Mouse (Mus musculus) testis, adult 2 months (tissue): Measurements from ENCODE around the gene Dohh. TPM values are rescaled to one million over a fixed set of nuclear protein-coding genes. Genes with fewer than 3 reads are reported as not detected.

Experiments used
- H3K27ac ChIP-seq: fragments of 200-500 bp; 2 replicates; pipeline ENCODE4 v1.5.1; 2012; ENCODE audit warnings: low read depth, low read length; ENCODE audit not compliant: control insufficient read depth, insufficient read depth
- H3K27me3 ChIP-seq: fragments of 200-500 bp; 2 replicates; pipeline ENCODE4 v1.6.1; 2012; ENCODE audit warnings: mild to moderate bottlenecking, low read length, moderate library complexity; ENCODE audit not compliant: control insufficient read depth, insufficient read depth
- H3K36me3 ChIP-seq: fragments of 200-500 bp; 2 replicates; pipeline ENCODE4 v1.6.1; 2012; ENCODE audit warnings: mild to moderate bottlenecking, low read length; ENCODE audit not compliant: control insufficient read depth, insufficient read depth
- H3K4me1 ChIP-seq: fragments of 200-500 bp; 2 replicates; pipeline ENCODE4 v1.6.1; 2012; ENCODE audit warnings: low read length; ENCODE audit not compliant: control insufficient read depth, insufficient read depth
- H3K4me3 ChIP-seq: fragments of 200-500 bp; 2 replicates; pipeline ENCODE4 v1.5.1; 2012; ENCODE audit warnings: low read depth, mild to moderate bottlenecking, low read length, moderate library complexity, mixed read lengths; ENCODE audit not compliant: control insufficient read depth
- CTCF ChIP-seq: fragments of 200-500 bp; IDR thresholded peaks from 2 replicates; pipeline ENCODE4 v1.5.1; 2012; ENCODE audit warnings: low read depth, mild to moderate bottlenecking, inconsistent platforms, low read length, moderate library complexity; ENCODE audit not compliant: control insufficient read depth, insufficient read depth, insufficient replicate concordance
- POLR2A ChIP-seq: fragments of 200-500 bp; IDR thresholded peaks from 2 replicates; pipeline ENCODE4 v1.6.1; 2012; ENCODE audit warnings: low read depth, mild to moderate bottlenecking, inconsistent platforms, low read length, moderate library complexity; ENCODE audit not compliant: control insufficient read depth
- polyA plus RNA-seq: library from polyadenylated mRNA; depleted of rRNA; stranded (reverse); fragments of >200 nt; gene quantifications from 2 replicates; pipeline ENCODE4 v1.2.3, GENCODE M21; 2012

The Dohh gene
- polyA plus RNA-seq, 1 experiment, result 38.5 TPM

- no peak overlapping the region for H3K4me3 ChIP-seq
- no peaks in the 10 kb centered on the region for H3K36me3 ChIP-seq
- no peaks in the 10 kb centered on the region for H3K27me3 ChIP-seq
- TF ChIP-seq CTCF, result no peak
- 0 out of 2 replicates have a peak, but pooled peaks have one; percentile 9 for TF ChIP-seq POLR2A
- peaks cover 43% of the 10 kb centered on the region for H3K4me1 ChIP-seq
- peak overlapping the region; percentile 90 for H3K27ac ChIP-seq
Measured at GRCm38 (mm10) chr10:81413310-81414261, 29.4 kb downstream of the Dohh start.

- Histone ChIP-seq H3K27me3 (no peaks in the 10 kb centered on the region), H3K27ac (peak overlapping the region; percentile 90), H3K4me3 (no peak overlapping the region), H3K4me1 (peaks cover 40% of the 10 kb centered on the region), H3K36me3 (no peaks in the 10 kb centered on the region)
- no peak for TF ChIP-seq POLR2A
- TF ChIP-seq CTCF, result no peak
Measured at GRCm38 (mm10) chr10:81414682-81415081, 30.5 kb downstream of the Dohh start.

- TF ChIP-seq POLR2A (no peak), CTCF (no peak)
- peaks cover 40% of the 10 kb centered on the region for H3K4me1 ChIP-seq
- H3K36me3 ChIP-seq, result no peaks in the 10 kb centered on the region
- no peak overlapping the region for H3K4me3 ChIP-seq
- peak overlapping the region; percentile 56 for H3K27ac ChIP-seq
- no peaks in the 10 kb centered on the region for H3K27me3 ChIP-seq
Measured at GRCm38 (mm10) chr10:81415146-81415545, 30.9 kb downstream of the Dohh start.

GRCm38 (mm10) chr10:81415549-81416310 is 31.5 kb downstream of the Dohh start:
- H3K27me3 ChIP-seq, result no peaks in the 10 kb centered on the region
- no peak for TF ChIP-seq POLR2A
- peak overlapping the region; percentile 39; the same call in 1 of the 2 replicates for H3K27ac ChIP-seq
- H3K36me3 ChIP-seq, result no peaks in the 10 kb centered on the region
- H3K4me3 ChIP-seq, result no peak overlapping the region
- H3K4me1 ChIP-seq, result peaks cover 43% of the 10 kb centered on the region

- Histone ChIP-seq H3K36me3 (no peaks in the 10 kb centered on the region), H3K27me3 (no peaks in the 10 kb centered on the region), H3K27ac (no peak overlapping the region), H3K4me3 (peak overlapping the region; percentile 44), H3K4me1 (peaks cover 43% of the 10 kb centered on the region)
- TF ChIP-seq POLR2A (no peak), CTCF (peak; percentile 49; the same call in 1 of the 2 replicates)
Measured at GRCm38 (mm10) chr10:81416581-81417226, 32.5 kb downstream of the Dohh start.

GRCm38 (mm10) chr10:81417227-81418215 is 33.3 kb downstream of the Dohh start:
- TF ChIP-seq CTCF, result no peak
- TF ChIP-seq POLR2A, result no peak
- peaks cover 38% of the 10 kb centered on the region for H3K4me1 ChIP-seq
- H3K36me3 ChIP-seq, result no peaks in the 10 kb centered on the region
- H3K27ac ChIP-seq, result no peak overlapping the region
- H3K27me3 ChIP-seq, result no peaks in the 10 kb centered on the region
- no peak overlapping the region for H3K4me3 ChIP-seq
